Mouse (Mus musculus): ENCODE measurements at regions not wholly inside any gene's neighbourhood (a gene's known extent, or its start where the extent isn't known, plus 50 kb on each side); places are given as distances from the start of the nearest gene placed in this dataset.
A peak's percentile ranks its signal among the peaks of the same experiment; 100 is the strongest.

DNA sequence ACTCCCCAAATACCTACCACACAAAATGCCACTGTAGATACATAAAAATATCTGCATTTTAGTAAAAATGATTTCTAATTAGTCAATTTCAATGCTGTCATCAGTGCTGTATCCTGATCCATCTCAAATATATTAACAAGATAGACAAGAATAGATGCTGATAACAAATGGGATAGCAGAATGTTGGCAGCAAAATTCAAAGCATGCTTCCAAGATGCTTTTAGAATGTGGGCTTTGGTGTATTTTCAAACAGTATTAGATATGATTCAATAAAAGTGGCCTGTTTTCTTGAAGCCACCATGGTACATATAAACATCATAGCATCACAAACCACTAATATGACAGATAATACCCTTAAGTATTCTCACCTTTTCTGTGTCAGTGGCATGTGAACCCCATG is 597.6 kb downstream of the Cenpc1 start:
- DNase-seq (ENCODE audit: low read depth, low spot score) = peak; percentile 20

DNA sequence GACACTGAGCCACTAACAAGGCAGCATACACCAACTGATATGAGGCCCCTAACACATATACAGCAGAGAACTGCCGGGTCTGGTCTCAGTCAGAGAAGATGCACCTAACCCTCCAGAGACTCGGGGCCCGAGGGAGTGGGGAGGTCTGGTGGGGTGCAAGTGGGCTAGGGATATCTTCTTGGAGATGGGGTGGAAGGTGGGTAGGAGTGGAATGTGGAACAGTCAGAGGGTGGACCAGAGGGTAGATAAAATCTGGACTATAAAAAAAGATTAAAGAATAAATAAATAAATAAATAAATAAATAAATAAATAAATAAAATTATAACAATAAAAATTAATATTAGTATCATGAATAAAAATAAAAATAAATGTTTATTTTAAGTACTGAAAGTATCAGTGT is 598.2 kb downstream of the Cenpc1 start:
- DNase-seq (ENCODE audit: low read depth, low spot score) = no peak

Measured in brain, embryonic 18.5 days (tissue).